Mouse (Mus musculus) bone marrow macrophage, adult 2 months (primary cell): ENCODE measurements around the gene Stard10.

Experiments used
- CTCF ChIP-seq: IDR thresholded peaks from 2 replicates; pipeline ENCODE4 v1.5.1; 2012; ENCODE audit warnings: low read depth, mild to moderate bottlenecking, low read length, moderate library complexity
- POLR2A ChIP-seq: IDR thresholded peaks from 2 replicates; pipeline ENCODE4 v1.6.1; 2012; ENCODE audit warnings: mild to moderate bottlenecking, low read depth, low read length, borderline replicate concordance

DNA sequence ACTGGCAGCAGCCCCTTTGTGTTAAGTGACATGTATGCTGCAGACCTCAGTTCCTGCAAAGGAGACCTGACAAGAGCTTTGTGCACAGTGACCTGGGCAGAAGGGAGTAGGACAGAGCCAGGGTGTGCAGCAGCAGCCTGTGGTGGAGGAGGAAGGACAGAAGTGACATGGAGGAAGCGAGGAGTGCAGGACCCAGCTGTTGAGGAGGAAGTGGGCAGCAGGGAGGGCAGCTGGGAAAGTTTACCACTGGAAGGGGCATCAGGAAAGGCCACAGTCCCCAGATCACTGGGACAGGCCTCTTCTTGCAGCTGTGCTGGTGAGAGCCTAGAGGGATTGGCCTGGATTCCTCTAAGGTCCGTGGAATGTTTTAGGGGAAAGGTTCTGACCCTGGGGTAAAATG is 62.8 kb downstream of the Stard10 start:
- TF ChIP-seq CTCF (no peak), POLR2A (no peak)
